Mouse (Mus musculus) right cerebral cortex, postnatal 4 days (tissue): ENCODE results near the gene Mipep.

Experiments used
- DNase-seq: peaks from one replicate; pipeline ENCODE4 v3.0.0-alpha.2; 2022

Gene Mipep

DNA sequence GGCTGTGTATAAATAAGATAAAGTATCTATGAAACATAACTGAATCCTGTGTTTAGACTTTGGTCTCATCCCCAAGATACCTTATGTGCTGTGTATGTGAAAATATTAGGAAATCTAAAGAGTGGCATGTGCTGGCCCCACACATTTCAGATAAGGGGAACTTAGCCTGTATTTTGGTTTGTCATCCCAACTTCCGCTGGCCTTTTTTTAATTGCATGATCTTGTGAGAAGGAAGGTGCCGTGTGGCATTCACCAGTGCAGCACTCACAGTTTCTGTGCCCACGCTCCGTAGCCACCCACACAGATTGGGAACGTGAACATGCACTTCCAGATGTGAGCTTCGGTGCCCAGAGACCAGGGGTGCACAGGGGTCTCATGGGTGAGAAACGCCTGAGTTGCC is 26.7 kb upstream of the Mipep start:
- DNase-seq = no peak

DNA sequence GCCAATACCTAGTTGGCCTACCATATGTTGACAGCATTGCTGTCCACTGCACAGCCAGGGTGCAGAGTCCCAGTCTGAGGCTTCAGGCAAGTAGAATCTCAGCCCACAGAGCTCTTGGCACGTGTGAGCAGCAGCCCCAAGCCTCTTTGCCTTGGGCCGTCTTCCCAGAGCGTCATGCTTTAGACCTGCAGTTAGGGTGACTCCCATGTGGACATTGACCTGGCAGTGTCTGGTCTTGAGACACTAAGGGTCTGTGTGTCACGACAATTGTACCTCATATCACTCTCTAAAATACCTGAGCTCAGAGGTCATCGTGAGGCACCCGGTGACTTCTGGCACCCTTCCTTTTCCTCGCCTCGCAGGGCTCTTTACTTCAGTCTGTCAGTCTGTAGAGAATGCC is 25.3 kb upstream of the Mipep start:
- no peak for DNase-seq

DNA sequence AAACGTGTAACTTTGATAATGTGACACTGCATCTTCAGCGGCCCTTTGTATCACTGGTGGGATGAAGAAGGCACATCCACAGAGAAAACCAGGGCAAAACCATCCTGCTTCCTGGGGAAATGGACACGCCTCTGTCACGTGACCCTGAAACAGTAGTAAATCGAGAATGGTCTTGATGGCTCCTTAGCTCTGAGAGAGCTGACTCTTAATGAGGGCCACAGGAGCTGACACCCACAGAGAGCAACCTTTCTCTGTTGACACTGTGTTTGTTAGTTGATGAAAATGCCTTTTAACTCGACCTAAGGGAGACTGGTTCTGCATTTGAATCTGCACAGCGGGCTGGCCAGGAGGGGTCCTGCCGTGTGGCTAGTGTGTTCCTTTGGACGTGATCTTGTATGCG is 22.6 kb upstream of the Mipep start:
- no peak for DNase-seq

DNA sequence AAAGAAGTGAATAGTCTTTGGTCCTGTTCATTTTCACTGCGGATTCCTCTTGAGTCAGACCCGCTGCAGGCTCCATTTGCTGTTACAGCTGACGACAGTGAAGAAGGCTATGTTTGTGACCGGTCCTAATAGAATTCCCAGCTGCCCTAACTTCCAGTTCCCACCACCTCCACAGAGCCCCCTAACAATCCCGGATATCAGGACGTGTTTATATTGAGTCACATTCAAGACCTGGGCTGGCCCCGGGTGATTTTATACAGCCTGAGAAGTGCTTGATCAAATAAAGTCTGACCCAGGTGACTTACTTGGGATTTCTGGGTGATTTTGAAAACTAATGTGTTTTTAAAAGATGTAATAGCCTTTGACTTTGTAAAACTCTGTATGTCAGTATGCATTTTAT is 21.6 kb upstream of the Mipep start:
- no peak for DNase-seq

DNA sequence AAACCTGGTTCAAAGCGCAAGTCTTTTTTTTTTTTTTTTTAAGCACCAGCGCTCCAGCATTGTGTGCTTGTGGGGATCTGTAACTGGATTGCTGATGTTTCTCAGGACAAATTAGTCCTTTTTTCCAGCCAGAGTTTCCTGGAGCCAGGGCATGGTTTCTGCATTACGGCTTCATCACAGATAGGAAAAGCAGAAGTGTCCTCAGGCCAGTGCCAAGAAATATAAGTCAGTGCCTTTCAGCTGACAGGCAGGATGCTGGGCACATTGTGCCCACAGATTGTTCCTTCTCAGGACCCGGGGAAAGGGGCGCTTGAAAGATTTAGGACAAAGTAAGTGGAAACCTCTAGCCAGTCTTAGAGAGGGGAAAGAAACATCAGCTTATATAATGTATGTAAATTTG is 20.6 kb upstream of the Mipep start:
- no peak for DNase-seq

DNA sequence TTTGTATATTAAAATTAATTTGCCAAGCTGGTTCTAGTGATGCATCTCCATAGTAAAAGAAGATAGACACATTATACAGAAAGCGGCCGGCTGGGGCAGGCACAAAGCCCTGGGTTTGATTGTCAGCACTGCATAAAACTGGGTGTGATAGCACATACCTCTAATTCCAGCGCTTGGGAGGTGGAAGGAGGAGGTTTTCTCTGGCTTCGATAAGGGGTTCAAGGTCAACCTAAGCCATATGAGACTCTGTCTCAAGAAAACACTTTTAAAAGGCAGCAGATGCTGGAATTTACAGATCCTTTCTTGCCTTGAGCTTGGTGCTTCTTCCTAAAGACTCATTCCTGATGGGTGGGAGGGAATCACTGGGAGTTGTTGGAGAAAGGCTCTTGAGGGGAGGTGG is 19.8 kb upstream of the Mipep start:
- DNase-seq = no peak

DNA sequence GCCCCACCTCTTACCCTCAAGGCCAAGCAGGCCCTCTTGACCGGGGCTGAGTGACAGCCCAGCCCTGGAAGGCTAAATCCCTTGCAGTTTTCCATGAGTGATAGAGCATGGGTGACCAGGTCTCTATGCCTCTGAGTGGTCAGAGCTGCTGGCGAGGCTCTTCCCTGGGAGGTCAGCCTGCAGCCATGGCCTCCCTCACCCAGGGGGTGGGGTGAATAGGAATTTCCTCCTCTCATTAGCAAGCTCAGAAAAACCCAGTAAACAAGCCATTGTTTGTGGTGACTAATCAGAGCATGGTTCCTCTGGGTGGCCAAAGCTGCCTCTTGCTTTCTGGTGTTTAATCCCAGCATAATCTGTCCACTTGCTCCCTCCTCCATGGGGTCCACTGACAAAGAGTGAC is 19.3 kb upstream of the Mipep start:
- DNase-seq = no peak

DNA sequence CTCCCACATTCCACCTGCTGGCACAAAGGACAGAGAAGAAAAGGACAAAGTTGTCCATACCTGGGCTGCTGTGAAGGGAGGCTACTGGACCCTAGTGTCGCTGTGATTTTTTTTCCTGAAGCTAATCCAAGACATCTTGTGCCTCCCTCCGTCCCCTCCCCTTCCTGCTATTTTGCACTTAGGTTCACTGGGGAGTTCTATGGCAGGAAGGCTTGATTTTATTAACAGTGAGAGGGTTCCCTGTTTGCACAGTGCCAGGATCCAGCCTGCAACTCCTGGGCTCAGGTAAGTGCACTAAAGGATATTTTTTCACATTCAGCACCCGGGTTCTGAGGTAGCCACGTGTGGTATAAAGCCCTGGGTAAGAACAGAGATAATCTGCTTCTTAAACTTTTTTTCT is 16.5 kb upstream of the Mipep start, which contains the start of gene C1qtnf9:
Gene C1qtnf9, plus strand, starts transcription at position 251 of the 400 bp plus-strand sequence.
- no peak for DNase-seq

DNA sequence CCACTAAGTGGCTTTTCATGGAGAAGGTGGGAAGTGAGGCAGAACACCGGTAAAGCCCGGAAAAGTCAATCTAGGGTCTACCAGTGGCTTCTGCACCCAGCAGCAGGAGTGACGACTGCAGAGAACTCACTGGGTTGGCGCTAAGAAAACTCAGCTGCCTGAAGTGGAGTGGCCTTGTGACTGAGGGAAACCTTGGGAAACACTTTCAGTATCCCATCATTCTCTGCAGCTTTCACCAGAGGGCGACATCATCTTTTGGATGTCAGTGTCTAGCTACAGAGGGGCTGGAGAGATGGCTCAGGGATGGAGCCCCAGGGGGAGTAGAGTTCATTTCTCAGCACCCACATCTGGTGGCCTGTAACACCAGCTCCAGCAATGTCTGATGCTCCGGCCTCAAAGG is 15.0 kb upstream of the Mipep start:
- no peak for DNase-seq

DNA sequence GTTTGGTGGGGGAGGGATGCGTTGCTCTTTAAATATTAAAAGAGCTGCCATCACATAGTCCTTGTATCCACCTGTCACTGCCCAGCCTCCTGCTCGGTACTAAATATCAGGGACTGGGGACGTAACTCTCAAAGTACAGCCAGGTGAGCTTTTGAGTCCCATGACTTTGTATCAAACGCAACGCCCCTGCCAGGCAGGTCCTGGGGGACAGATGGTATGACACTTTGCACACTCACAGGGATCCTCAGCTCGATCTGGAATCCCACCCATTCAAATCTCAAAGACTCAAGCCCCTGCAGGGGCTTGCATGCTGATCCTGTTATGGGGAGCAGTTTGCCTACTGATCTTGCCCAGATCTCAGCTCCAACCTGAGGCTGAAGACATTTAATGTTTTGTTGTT is 13.8 kb upstream of the Mipep start:
- DNase-seq = no peak

DNA sequence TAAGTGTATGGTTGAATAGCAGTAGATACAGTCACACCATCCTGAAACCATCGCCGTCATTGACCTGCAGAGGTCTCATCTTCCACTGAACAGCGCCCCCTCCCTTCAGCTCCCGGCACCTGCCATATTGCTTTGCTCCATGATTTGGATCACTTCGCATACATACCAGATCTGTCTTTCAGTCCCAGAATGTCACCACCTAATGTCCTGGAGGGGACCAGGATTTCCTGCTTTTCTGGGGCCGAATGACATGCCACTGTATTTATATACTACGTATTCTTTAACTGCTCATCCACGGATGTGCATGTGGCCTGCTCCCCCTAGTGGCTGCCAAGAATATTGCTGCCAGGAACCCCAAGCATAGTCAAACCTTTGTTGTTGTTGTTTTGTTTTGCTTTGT is 13.3 kb upstream of the Mipep start:
- peak; percentile 81 for DNase-seq

DNA sequence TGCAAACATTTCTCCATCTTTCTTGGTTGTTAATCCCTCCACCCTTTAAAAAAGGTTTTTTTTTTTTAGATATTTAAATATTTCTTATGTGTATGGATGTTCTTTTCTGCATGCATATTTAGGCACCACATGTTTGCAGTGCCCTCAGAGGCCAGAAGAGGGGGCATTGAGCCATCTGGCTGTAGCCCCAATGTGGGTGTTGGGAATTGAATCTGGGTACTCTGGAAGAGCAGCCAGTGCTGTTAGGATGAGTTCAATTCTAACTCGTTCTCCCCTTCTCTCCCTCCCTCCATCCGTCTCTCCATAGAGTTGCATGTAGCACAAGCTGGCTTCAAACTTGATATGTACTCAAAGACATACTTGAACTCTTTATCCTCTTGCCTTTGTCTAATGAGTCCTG is 10.9 kb upstream of the Mipep start:
- no peak for DNase-seq

DNA sequence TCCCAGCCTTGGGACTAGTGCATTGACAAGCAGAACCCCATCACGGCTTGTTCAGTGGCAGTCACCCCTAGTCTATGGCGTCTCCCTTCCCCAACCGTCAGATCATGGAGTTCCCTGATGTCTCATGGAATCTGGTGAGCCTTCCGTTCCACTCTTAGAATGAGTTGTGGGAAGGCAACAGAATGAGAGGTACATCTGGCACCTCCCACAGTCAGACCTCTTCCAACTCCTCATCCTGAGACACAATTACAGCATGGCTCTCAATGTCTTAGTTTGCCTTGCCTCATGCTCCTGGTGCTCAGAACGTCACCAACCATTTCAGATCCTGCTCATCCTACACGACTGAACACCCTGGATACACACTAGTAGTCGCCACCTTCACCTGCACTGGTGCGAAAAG is 7.9 kb upstream of the Mipep start:
- DNase-seq = no peak

DNA sequence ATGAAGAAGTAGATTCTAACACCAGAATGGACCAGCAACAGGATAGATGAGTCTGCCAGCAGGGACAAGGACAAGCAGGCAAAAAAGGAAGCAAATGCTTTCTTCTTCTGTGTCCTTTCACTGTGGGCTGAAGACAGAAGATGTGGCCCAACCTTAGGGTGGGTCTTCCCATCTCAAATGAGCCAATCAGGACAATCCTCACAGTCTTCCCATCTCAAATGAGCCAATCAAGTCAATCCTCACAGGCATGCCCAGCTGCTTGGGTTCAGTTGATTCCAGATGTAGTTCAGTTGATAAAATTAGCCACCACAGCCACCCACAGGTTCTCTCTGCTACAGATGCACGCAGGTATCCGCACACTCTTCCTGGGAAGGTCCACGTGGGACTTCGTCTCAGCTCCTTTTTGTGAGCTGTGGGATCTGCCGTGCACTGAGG is 6.9 kb upstream of the Mipep start:
- no peak for DNase-seq

DNA sequence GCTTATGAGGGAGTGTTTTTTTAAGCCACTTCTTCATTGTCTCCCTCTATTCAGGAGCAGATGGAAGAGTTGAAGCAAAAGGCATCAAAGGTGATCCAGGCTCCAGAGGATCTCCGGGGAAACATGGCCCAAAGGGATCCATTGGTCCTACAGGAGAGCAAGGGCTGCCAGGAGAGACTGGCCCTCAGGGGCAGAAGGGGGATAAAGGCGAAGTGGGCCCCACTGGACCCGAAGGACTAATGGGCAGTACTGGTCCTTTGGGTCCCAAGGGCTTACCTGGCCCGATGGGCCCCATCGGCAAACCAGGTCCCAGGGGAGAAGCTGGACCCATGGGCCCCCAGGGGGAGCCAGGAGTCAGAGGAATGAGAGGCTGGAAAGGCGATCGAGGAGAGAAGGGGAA is 5.2 kb upstream of the Mipep start:
- no peak for DNase-seq

DNA sequence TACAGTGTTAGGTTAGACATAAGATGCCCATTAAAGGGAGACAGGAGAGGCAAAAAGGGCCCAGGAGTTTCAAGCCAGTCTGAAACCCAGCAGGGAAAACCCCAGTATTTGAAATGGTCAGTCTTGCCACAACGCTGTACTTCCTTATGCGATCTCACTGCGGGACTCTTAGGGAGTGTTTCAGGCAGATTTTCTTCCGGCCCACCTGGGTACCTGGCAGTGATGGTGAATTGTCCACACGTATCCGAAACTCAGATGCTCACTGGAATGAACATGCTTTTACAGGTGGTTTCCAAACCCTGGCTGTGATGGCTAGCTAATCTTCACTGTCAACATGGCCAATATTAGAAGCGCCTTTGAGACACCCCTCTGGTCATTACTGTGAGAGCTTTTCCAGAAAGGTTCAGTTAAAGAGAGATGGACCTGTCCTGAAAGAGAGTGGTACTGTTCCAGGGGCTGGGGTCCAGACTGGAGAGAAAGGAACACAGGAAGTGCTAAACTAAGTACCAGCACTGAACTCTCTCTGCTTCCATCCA is 2.2 kb upstream of the Mipep start:
- no peak for DNase-seq

DNA sequence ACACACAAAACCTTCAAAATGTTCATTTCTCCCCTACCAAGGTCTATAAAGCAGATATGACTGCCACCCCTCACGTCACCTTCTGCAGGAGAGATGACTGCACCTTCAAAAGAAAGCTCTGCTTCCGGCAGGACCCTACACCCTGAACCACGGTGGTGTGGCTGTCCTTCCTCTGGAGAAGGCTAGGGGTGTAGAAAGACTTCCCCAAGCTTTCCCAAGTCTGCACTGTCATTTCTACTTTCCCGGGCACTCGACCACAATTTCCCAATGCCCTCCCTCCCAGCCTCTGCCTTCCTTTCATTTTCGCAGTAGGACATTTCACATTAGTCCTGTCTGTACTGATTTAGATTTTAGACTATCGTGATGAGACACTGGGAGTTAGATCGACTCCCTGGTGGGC is 1.2 kb upstream of the Mipep start:
- no peak for DNase-seq

DNA sequence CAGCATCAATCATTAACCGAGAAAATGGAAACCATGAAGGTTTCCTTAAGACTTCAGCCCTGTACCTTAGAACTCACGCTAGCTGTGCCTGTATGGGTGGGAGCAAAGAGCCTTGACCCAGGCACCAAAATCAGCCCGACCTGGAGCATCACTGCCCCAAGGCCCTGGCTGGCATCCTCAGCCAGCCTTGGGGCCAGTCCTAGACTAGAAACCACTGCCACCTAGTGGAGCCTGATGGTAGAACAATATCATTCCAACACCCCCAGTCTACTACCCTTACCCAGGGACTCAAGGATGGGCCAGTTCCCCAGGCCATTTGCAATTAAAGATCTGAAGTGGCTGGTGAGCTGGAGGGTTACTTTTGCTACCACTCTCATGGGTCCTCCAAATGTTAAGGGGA is 5.7 kb downstream of the Mipep start:
- peak; percentile 49 for DNase-seq

DNA sequence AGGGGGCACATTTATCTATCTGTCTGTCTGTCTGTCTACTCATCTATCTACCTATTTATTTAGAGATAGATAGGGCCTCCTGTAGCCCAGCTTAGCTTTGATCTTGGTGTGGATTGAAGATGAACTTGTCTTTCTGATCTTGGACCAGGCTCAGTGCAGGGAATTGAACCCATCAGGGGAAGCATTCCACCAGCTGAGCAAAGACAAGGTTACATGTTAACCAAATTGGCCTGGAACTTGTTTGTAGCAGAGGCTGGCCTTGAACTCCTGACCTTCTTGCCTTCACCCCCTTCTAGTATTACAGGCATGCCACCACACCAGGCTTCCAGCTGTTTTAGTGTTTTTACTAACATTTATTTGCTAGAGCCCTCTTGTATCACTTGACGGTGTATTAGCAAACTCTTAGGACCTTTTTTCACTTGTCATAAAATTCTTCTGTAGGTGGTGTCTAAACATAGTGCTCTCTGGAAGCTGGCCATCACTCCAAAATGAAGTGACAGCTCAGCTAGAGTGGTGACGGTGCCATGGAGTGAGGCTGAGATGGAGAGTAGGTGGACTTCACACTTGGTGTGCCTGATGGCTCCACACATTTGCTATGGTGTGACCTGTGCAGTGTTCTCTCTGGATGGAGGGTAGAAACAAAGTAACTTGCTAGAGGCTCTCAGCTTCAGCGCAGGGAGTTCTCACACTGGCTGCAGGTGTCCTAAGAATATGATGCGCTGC is 12.4 kb downstream of the Mipep start:
- DNase-seq = no peak

DNA sequence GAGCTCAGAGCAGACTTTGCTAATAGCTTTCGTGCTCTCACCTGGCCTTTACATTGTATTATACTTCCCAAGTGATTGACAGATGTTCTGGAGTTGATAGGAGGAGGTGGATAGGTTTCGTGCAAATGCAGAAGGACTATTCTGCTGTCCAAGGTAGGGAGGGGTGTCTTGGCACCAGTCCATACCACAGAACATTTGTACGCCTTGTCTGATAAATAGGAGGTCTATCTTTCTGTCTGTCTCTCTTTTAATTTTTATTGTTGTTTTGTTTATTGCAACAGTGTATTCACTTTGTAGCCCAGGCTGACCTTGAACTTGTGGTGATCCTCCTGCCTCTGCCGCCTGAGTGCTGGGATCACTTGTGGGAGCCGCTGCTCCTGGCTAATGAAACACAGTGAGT is 13.2 kb downstream of the Mipep start:
- no peak for DNase-seq

DNA sequence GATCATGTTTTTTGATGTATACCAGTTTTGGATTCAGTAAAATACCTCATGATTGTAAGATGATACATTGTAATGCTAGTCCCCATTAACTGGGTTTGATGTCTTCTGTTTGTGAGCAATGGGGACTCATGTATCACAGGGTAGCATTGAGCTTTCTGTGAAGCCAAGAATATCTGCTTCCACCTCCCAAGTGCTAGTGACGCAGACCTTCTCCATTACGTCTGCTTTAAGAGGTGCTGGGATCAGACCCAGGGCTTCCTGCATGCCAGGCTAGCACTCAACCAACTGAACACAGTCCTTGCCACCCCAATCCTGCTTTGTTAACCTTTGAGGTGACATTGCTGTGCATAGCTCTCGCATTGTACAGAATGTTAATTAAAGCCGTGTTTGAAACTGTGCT is 14.3 kb downstream of the Mipep start:
- DNase-seq = no peak

DNA sequence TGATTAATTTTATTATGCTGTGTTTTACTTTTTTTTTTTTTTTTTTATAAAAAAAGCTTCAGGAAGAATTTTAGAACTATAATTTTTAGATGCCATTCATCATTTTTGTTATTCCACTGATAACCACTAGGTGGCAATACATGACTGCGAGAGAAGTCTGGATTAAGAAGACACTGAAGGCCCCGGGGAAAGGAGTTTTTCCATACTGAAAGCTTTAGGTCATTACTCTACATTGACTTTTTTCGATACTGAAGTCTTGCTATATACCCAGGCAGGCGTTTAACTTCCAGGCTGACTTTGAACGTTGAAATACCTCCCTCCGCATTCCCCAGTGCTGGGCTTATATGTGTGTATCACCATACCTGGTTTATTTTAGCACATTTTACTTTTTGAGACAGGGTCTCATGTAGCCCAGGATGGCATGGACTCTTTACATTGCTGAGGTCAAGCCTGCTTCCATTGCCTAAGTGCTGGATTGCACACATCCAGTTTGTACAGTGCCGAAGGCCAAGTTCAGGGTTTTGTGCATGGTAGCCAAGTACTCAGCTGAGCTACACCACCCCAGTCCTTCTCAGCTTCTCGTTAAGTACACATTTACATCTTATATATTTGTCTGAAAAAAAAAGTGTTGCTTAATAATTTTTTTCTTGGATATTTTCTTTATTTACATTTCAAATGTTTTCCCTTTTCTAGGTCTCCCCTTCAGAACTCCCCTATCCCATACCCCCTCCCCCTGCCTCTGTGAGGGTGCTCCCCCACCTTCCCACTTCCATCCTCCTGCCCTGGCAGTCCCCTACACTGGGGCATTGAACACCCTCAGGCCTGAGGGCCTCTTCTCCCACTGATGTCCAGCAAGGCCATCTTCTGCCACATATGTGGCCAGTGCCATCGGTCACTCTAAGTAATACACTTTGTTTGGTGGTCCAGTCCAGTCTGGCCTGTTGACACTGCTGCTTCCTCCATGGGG is 15.7 kb downstream of the Mipep start:
- DNase-seq = no peak

DNA sequence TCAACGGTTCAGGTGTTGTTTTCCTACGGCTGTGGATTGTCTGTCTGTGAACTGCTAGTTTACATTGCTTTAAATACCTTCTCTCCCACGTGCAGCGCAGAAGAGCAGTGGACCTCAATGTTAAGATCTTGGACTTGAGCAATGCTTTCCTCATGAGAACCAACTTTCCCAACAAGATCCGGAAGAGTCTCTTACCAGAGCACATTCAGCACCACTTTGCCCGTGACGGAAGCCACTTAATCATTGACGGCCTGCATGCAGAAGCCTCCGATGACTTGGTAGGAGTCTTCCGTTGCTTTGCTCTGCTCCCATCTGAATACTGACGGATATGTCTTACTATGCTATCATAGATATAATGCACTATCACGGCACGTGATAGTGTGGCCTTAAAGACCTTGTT is 17.7 kb downstream of the Mipep start:
- no peak for DNase-seq

DNA sequence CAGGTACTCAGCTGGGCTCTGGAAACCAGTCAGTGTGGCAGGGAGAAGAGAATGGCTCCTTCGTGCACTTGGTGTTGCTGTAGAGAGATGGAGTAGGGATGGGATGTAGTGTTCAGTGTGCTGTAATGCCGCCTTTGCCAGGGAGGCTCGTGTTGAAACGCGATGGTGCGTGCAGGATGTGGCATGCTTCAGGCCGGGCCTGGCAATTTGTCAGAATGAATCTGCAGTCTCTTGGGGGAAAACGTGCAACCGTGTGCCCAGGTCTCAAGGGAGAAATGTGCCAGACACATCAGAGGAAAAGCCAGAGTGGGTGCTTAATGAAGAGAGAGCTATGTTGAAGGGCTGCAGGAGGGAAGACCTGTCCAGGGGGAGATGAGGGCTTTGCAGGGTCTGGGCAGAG is 20.6 kb downstream of the Mipep start:
- DNase-seq = no peak
